Mouse (Mus musculus) heart, embryonic 15.5 days (tissue): ENCODE data around the gene Helz. TPM values are rescaled to one million over a fixed set of nuclear protein-coding genes. Genes with fewer than 3 reads are reported as not detected.

ENCODE experiments used
- ATAC-seq: fragments of 200-750 bp; cut with Nextera tagmentation; replicated peaks from 2 replicates; pipeline ENCODE4 v1.8.0; 2017; ENCODE audit warnings: low read depth, moderate TSS enrichment; ENCODE audit not compliant: insufficient number of reproducible peaks, insufficient read depth, low FRiP score
- H3K27ac ChIP-seq: fragments of 300-500 bp; sonication (generic); 2 replicates; pipeline ENCODE4 v1.5.1; 2015; ENCODE audit warnings: mild to moderate bottlenecking, inconsistent platforms
- H3K27me3 ChIP-seq: fragments of 300-500 bp; sonication (generic); 2 replicates; pipeline ENCODE4 v1.6.1; 2015; ENCODE audit warnings: inconsistent platforms
- H3K36me3 ChIP-seq: fragments of 300-500 bp; sonication (generic); 2 replicates; pipeline ENCODE4 v1.6.1; 2015; ENCODE audit warnings: mild to moderate bottlenecking, inconsistent platforms
- H3K4me1 ChIP-seq: fragments of 300-500 bp; sonication (generic); replicated peaks from 2 replicates; pipeline ENCODE4 v1.6.1; 2015; ENCODE audit warnings: inconsistent platforms
- H3K4me2 ChIP-seq: fragments of 300-500 bp; sonication (generic); 2 replicates; pipeline ENCODE4 v1.6.1; 2015; ENCODE audit warnings: inconsistent platforms, mild to moderate bottlenecking, moderate library complexity
- H3K4me3 ChIP-seq: fragments of 300-500 bp; sonication (generic); 2 replicates; pipeline ENCODE4 v1.5.1; 2015; ENCODE audit warnings: mild to moderate bottlenecking, inconsistent platforms
- H3K9ac ChIP-seq: fragments of 300-500 bp; sonication (generic); 2 replicates; pipeline ENCODE4 v1.6.1; 2015; ENCODE audit warnings: mild to moderate bottlenecking, inconsistent platforms
- H3K9me3 ChIP-seq: fragments of 300-500 bp; sonication (generic); replicated peaks from 2 replicates; pipeline ENCODE4 v1.6.1; 2016; ENCODE audit warnings: inconsistent platforms
- WGBS: fragments of 180-500 bp; shearing (Covaris S2); methylation state at CpG from one replicate; pipeline ENCODE4 v1.1.7; 2015; ENCODE audit warnings: mixed read lengths; 5-methylcytosine and 5-hydroxymethylcytosine counted together
- polyA plus RNA-seq: library from polyadenylated mRNA; unstranded; fragments of >200 nt; fragmentation: Nextera tagmentation; extraction: Ambion mirVana; gene quantifications from 2 replicates; pipeline ENCODE4 v1.2.1, GENCODE M21; 2015

The Helz gene
- polyA plus RNA-seq, 1 experiment from 2014 or later = 11.7 TPM

- Histone ChIP-seq H3K9me3 (no peaks in the 10 kb centered on the region), H3K4me2 (no peak overlapping the region), H3K27me3 (0 out of 2 replicates have a peak, but pooled peaks cover 3% of the 10 kb centered on the region), H3K9ac (no peak overlapping the region), H3K36me3 (no peaks in the 10 kb centered on the region), H3K4me1 (0 out of 2 replicates have a peak, but pooled peaks cover 5% of the 10 kb centered on the region), H3K27ac (no peak overlapping the region), H3K4me3 (no peak overlapping the region)
- no peak for ATAC-seq
- WGBS = 54% methylated on average over 11 of the region's 11 CpGs
Observed at GRCm38 (mm10) chr11:107705476-107706074, 157.8 kb downstream of the Helz start.

- no peak for ATAC-seq
- 74% methylated on average over 20 of the region's 20 CpGs for WGBS
- no peaks in the 10 kb centered on the region for H3K36me3 ChIP-seq
- 0 out of 2 replicates have a peak, but pooled peaks cover 4% of the 10 kb centered on the region for H3K4me1 ChIP-seq
- no peak overlapping the region for H3K4me3 ChIP-seq
- no peaks in the 10 kb centered on the region for H3K9me3 ChIP-seq
- H3K27me3 ChIP-seq = 0 out of 2 replicates have a peak, but pooled peaks cover 3% of the 10 kb centered on the region
- no peak overlapping the region for H3K27ac ChIP-seq
- H3K9ac ChIP-seq = no peak overlapping the region
- no peak overlapping the region for H3K4me2 ChIP-seq
Observed at GRCm38 (mm10) chr11:107707897-107708610, 160.3 kb downstream of the Helz start.

- Histone ChIP-seq H3K4me3 (no peak overlapping the region), H3K36me3 (no peaks in the 10 kb centered on the region), H3K9me3 (no peaks in the 10 kb centered on the region), H3K4me1 (no peaks in the 10 kb centered on the region), H3K27me3 (no peaks in the 10 kb centered on the region), H3K9ac (no peak overlapping the region), H3K4me2 (no peak overlapping the region), H3K27ac (no peak overlapping the region)
- 54% methylated on average over 3 of the region's 3 CpGs for WGBS
- ATAC-seq = no peak
Observed at GRCm38 (mm10) chr11:107710379-107710778, 162.6 kb downstream of the Helz start.

GRCm38 (mm10) chr11:107714368-107714767 lies 166.6 kb downstream of the Helz start:
- H3K4me1 ChIP-seq = no peaks in the 10 kb centered on the region
- 88% methylated on average over 7 of the region's 7 CpGs for WGBS
- H3K9me3 ChIP-seq = no peaks in the 10 kb centered on the region
- no peak for ATAC-seq
- no peak overlapping the region for H3K4me3 ChIP-seq
- H3K9ac ChIP-seq = no peak overlapping the region
- H3K4me2 ChIP-seq = no peak overlapping the region
- no peak overlapping the region for H3K27ac ChIP-seq
- H3K27me3 ChIP-seq = no peaks in the 10 kb centered on the region
- no peaks in the 10 kb centered on the region for H3K36me3 ChIP-seq

- H3K27me3 ChIP-seq = no peaks in the 10 kb centered on the region
- no peak within 1 kb of the TSS for H3K4me3 ChIP-seq
- H3K27ac ChIP-seq = no peak within 1 kb of the TSS
- 73% methylated on average over 16 of the region's 16 CpGs for WGBS
- ATAC-seq = no peak
- no peaks in the 10 kb centered on the region for H3K36me3 ChIP-seq
- H3K9ac ChIP-seq = no peak within 1 kb of the TSS
- no peaks in the 10 kb centered on the region for H3K9me3 ChIP-seq
- H3K4me2 ChIP-seq = no peak within 1 kb of the TSS
- no peaks in the 10 kb centered on the region for H3K4me1 ChIP-seq
Observed at GRCm38 (mm10) chr11:107716332-107716938, 168.7 kb downstream of the Helz start, which contains the start of gene Cacng1. Cacng1 (minus strand) TSS chr11:107716522.

GRCm38 (mm10) chr11:107720264-107721021 lies 172.7 kb downstream of the Helz start:
- Histone ChIP-seq H3K9ac (no peak overlapping the region), H3K4me2 (no peak overlapping the region), H3K27me3 (no peaks in the 10 kb centered on the region), H3K4me3 (no peak overlapping the region), H3K9me3 (no peaks in the 10 kb centered on the region), H3K36me3 (no peaks in the 10 kb centered on the region), H3K4me1 (no peaks in the 10 kb centered on the region), H3K27ac (no peak overlapping the region)
- ATAC-seq = no peak
- WGBS = 81% methylated on average over 9 of the region's 9 CpGs

GRCm38 (mm10) chr11:107721057-107721456 lies 173.3 kb downstream of the Helz start:
- no peak for ATAC-seq
- H3K9ac ChIP-seq = no peak overlapping the region
- no peak overlapping the region for H3K4me2 ChIP-seq
- H3K36me3 ChIP-seq = no peaks in the 10 kb centered on the region
- H3K27me3 ChIP-seq = no peaks in the 10 kb centered on the region
- no peaks in the 10 kb centered on the region for H3K4me1 ChIP-seq
- H3K4me3 ChIP-seq = no peak overlapping the region
- H3K9me3 ChIP-seq = no peaks in the 10 kb centered on the region
- no peak overlapping the region for H3K27ac ChIP-seq
- WGBS = 79% methylated on average over 7 of the region's 7 CpGs

GRCm38 (mm10) chr11:107724603-107725002 lies 176.9 kb downstream of the Helz start:
- Histone ChIP-seq H3K36me3 (no peaks in the 10 kb centered on the region), H3K4me1 (no peaks in the 10 kb centered on the region), H3K9me3 (no peaks in the 10 kb centered on the region), H3K4me3 (no peak overlapping the region), H3K27ac (no peak overlapping the region), H3K9ac (no peak overlapping the region), H3K27me3 (no peaks in the 10 kb centered on the region), H3K4me2 (no peak overlapping the region)
- no peak for ATAC-seq
- 80% methylated on average over 8 of the region's 8 CpGs for WGBS

- Histone ChIP-seq H3K4me1 (no peaks in the 10 kb centered on the region), H3K27me3 (no peaks in the 10 kb centered on the region), H3K4me2 (no peak overlapping the region), H3K36me3 (no peaks in the 10 kb centered on the region), H3K9ac (no peak overlapping the region), H3K4me3 (no peak overlapping the region), H3K27ac (no peak overlapping the region), H3K9me3 (no peaks in the 10 kb centered on the region)
- WGBS = 72% methylated on average over 13 of the region's 13 CpGs
- no peak for ATAC-seq
Observed at GRCm38 (mm10) chr11:107728073-107728863, 180.5 kb downstream of the Helz start.

- no peak for ATAC-seq
- Histone ChIP-seq H3K27ac (no peak overlapping the region), H3K27me3 (no peaks in the 10 kb centered on the region), H3K4me1 (no peaks in the 10 kb centered on the region), H3K9me3 (no peaks in the 10 kb centered on the region), H3K4me3 (no peak overlapping the region), H3K4me2 (no peak overlapping the region), H3K36me3 (no peaks in the 10 kb centered on the region), H3K9ac (no peak overlapping the region)
- 70% methylated on average over 7 of the region's 7 CpGs for WGBS
Observed at GRCm38 (mm10) chr11:107729141-107729540, 181.4 kb downstream of the Helz start.
